Mouse (Mus musculus): Measurements from ENCODE around the gene E4f1.
A peak's percentile ranks its signal among the peaks of the same experiment; 100 is the strongest.

The E4f1 gene

GRCm38 (mm10) chr17:24481027-24481815, 11.1 kb upstream of the E4f1 start:
- no peak for DNase-seq (ENCODE audit: low spot score)

GRCm38 (mm10) chr17:24480201-24480826, 10.2 kb upstream of the E4f1 start:
- DNase-seq (ENCODE audit: low spot score), result no peak

GRCm38 (mm10) chr17:24479431-24479830, 9.3 kb upstream of the E4f1 start:
- no peak for DNase-seq (ENCODE audit: low spot score)

- DNase-seq (ENCODE audit: low spot score), result peak; percentile 98
Observed at GRCm38 (mm10) chr17:24478663-24479380, 8.7 kb upstream of the E4f1 start, which contains the start of gene Mlst8. Gene Mlst8 (minus strand): TSS chr17:24479078.

- no peak for DNase-seq (ENCODE audit: low spot score)
Observed at GRCm38 (mm10) chr17:24477985-24478600, 8.0 kb upstream of the E4f1 start.

- DNase-seq (ENCODE audit: low spot score), result no peak
Observed at GRCm38 (mm10) chr17:24477053-24477984, 7.2 kb upstream of the E4f1 start.

GRCm38 (mm10) chr17:24476022-24476776, 6.1 kb upstream of the E4f1 start:
- DNase-seq (ENCODE audit: low spot score), result no peak

GRCm38 (mm10) chr17:24475586-24475985, 5.5 kb upstream of the E4f1 start:
- DNase-seq (ENCODE audit: low spot score), result no peak

- DNase-seq (ENCODE audit: low spot score), result no peak
Observed at GRCm38 (mm10) chr17:24474557-24474956, 4.4 kb upstream of the E4f1 start.

- DNase-seq (ENCODE audit: low spot score), result no peak
Observed at GRCm38 (mm10) chr17:24473612-24474275, 3.6 kb upstream of the E4f1 start, which contains the start of gene Bricd5. Gene Bricd5 (plus strand): TSS chr17:24473884.

- no peak for DNase-seq (ENCODE audit: low spot score)
Observed at GRCm38 (mm10) chr17:24472512-24472911, 2.4 kb upstream of the E4f1 start.

- peak; percentile 23 for DNase-seq (ENCODE audit: low spot score)
Observed at GRCm38 (mm10) chr17:24470701-24471527, 801 bp upstream of the E4f1 start.

- no peak for DNase-seq (ENCODE audit: low spot score)
Observed at GRCm38 (mm10) chr17:24469336-24469909, 690 bp downstream of the E4f1 start.

- no peak for DNase-seq (ENCODE audit: low spot score)
Observed at GRCm38 (mm10) chr17:24468636-24469246, 1.4 kb downstream of the E4f1 start.

GRCm38 (mm10) chr17:24463374-24464133, 6.6 kb downstream of the E4f1 start:
- DNase-seq (ENCODE audit: low spot score), result peak; percentile 26

GRCm38 (mm10) chr17:24462932-24463331, 7.2 kb downstream of the E4f1 start:
- no peak for DNase-seq (ENCODE audit: low spot score)

GRCm38 (mm10) chr17:24461580-24461979, 8.5 kb downstream of the E4f1 start:
- DNase-seq (ENCODE audit: low spot score), result peak; percentile 57

Data from c-Kit-positive CD71-positive TER-119-positive erythroid progenitor cells, embryonic 14.5 days (primary cell).